Mouse (Mus musculus): ENCODE results near the gene Inpp5b.
"Not testable (repeated sequence)": the region's sequence is repeated elsewhere in the genome, so short reads cannot be mapped to it uniquely, and the experiment has no call there.

The Inpp5b gene

DNA sequence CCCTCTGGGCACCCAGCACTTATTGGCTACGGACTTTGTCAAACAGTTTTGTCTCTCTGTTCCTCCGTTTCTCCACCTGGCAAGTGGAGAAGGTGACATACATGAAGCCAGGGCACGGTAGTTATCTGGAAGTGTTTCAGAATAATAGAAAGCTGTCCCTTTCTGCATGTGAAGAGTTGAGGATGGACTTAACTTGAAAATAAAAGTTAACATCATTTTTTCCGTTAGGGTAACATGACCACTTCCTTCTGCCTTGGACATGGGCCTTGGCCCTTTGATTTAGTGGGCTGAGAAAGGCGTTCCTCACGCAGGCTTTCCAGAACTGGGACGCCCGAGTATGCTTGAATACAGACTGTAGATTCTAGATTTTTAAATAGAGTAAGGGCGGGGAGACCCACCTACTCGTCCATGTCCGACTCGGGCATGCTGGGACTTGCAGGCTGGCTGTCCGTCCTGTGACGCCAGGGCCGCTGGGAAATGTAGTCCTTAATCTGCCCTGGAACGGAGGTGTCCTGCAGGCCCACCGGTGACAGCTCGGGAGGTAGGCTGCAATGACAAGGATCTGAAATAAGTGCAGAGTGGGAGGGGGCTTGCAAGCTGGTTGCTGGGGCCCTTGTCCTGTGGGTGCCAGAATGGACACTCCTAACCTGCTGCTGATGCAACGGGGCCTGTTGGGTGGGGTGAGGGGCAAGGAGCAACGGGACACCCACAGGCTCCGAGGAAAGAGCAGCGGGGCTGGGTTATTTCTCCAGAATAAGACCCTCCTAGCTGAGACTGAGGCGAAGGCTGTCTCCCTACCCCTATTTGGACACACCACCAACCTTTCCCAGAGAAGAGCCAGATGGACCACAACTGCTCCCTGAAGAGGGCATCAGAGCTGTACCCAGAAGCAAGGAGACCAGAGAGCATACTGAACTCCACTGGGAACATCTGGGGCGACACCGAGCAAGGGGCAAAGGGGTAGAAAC is at the start of gene Inpp5b:
TSS of gene Inpp5b (plus strand) at position 475 of the 968 bp plus-strand sequence.
- peak; percentile 78 for DNase-seq (ENCODE audit: low spot score)

DNA sequence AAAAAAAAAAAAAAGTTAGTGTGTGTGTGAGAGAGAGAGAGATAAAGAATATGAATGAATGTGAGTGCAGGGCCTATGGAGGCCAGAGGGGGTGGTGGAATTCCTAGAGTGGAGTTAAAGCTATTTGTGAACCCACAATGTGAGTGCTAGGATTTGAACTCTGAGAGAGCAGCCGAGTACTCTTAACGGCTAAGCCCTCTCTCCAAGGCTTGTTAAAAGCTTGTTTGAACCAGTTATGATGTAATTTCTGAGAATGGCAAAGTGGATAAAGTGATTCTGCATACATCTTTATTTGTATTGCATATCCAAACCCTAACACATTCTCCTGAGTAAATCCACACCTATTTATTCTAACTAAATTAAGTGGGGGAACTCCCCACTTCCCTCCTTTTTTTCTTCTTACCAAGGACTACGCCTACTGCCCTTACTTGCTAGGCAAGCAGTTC is 49.2 kb upstream of the Inpp5b start:
- DNase-seq (ENCODE audit: low spot score) = no peak

DNA sequence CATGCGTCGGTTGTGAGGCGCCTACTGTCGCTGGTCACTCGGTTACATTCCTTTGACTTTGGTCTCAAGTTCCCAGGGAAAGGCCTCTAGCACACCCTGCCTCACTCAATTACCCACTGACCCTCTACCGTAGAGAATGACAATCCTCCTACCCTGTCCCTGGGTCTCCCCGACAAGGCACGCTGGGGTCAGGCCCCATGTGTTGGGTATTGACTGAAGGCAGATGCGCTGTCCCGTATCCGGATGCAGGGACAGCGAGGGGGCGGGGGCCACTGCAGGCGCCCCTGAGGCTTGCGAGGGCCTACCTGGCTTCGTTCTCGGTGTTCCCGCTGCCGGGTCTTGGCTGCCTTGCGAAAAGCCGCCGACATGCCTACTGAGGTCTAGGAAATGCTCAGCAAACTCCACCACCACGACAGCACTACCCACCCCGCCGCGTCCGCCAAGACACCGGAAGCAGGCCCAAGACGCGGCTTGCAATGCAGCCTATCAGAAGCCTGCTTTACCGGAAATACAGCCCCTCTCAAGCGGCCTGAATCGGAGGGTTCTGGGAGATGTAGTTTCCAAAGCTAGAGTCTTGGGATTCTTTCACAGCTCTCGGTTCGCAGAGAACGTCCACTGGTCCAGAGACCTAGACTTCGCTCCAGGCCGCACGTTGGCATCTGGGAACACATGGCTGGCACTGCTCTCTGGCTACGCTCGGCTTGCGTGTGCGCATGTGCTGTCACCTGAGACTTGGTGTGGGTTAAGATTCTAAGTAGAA is 48.3 kb upstream of the Inpp5b start, which contains the start of gene Utp11:
TSS of gene Utp11 (minus strand) at position 466 of the 760 bp plus-strand sequence.
- peak; percentile 78 for DNase-seq (ENCODE audit: low spot score)

DNA sequence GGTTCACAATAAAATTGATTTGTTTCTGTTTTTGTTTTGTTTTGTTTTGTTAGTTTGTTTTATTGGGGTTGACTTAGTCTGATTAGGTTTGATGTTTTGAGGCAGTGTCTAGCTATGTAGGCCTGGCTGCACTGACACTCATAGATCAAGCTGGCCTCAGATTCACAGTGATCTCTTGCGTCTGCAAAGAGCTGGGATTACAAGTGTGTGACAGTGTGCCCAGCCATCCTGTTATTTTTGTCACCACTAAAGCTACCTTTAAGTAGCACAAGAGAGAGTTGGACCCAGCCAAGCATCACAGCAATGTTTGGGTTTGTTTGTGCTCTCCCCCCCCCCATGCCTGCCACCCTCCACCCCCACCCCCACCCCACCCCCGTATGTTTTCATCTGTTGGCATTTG is 47.1 kb upstream of the Inpp5b start:
- DNase-seq (ENCODE audit: low spot score) = no peak

DNA sequence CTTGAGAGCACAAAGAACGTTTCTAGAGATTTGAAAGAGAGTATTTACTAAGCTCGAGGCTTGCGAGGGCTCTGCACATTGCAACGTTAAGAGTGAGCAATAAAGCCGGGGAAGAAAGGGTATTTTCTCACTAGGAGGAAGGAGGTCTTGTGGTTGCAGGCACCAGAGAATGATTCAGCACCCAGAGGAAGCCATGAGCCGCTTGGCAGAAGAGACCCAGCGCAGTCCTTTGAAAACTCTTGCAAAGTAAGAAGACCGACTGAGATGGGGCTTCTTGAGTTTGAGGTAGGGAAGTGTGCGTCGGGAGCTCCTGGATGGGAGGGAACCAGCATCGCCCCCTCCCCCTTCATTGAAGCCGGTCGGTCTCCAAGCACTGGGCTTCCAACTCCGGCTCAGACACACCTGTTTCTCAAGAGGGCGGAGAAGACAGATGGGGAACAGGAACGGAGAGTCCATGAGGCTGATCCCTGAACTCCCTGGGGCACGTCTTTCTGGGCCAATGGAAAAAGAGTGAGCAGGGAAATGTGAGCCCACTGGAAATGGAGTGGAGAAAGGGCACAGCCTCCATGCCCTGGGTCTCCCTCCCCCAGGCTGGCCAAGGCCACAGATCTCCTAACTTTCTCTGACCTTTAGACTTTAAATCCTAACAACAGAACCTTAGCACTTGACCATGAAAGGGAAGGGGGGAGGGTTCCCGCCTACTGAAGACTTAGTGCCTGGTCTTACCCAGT is 45.7 kb upstream of the Inpp5b start:
- no peak for DNase-seq (ENCODE audit: low spot score)

- no peak for DNase-seq (ENCODE audit: low spot score)
Measured at GRCm38 (mm10) chr4:124699791-124700190, 41.9 kb upstream of the Inpp5b start.

GRCm38 (mm10) chr4:124700248-124700971 is 41.2 kb upstream of the Inpp5b start, which contains the start of gene Fhl3:
Gene Fhl3 (plus strand): TSS chr4:124700701.
- DNase-seq (ENCODE audit: low spot score) = peak; percentile 69

DNA sequence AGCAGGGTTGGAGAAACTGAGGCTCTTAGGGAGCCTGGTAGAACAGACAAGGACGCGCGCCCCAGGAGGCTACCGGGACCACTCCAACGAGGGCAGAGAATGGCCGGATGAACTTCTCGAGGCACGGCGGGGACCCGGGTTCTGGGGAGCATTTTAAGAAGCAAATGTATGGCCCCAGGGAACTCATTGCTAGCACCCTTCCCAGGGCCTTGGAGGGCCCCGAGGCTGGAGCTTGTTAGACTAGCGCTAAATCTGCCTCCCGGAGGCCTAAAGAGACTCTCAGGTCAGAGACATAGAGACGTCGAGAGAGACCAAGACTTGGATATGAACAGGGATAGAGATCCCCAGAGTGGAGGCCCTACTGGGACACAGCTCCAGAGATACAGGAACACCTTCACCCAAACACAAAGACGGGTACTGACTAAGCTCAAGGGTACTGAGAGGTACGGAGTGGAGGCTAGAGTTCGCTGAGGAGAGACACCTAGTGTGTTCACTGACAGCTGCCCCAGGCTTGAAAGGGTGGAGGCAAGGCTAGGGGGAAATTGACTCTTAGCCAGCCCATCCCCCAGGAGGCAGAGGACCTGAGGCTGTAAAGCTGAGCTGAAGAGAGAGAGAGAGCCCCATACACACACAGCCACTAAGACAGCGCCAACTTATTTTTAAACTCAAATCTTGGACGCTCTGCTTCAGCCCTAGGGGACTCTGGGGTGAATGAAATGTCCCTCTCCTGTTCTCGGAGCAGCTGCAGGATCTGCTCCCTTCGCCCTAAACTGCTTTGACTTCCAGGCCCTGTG is 40.4 kb upstream of the Inpp5b start:
- no peak for DNase-seq (ENCODE audit: low spot score)

DNA sequence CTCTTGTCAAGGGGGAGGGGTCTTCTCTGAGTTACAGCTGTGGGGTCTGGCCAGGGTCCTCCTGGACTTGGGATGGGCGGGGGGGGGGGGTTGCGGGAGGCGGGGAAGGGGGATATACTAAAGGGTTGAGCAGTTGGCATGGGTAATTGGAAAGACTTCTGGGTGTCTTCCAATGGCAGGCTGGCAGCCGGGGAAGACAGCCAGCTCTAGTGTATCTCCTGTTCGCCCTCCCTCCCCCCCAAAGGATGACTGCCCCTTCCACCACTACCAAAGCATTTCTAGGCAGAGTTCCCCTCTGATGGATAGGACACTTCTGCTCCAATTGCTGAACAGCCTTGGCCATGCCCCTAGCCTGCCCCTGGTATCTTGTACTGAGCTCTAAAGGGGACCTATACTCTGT is 39.7 kb upstream of the Inpp5b start:
- no peak for DNase-seq (ENCODE audit: low spot score)

DNA sequence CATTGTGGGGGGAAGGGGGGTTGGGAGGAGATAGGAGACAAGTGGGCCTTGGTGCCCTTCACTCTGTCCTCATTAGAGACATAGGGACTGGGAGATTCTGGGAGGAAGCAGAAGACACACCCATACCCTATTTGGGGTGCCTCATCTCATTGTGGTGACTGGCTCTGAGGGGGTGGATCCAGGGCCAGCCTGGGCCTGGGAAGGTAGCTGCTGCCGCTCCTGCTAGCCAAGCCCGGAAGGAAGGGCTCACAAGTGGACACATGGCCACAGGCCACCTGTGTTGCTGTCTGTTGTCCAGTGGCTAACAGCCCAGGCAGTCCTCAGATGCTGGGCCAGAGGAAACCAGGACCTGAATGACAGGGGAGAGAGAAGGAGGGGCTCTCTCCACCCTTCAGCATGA is 38.2 kb upstream of the Inpp5b start:
- DNase-seq (ENCODE audit: low spot score) = no peak

DNA sequence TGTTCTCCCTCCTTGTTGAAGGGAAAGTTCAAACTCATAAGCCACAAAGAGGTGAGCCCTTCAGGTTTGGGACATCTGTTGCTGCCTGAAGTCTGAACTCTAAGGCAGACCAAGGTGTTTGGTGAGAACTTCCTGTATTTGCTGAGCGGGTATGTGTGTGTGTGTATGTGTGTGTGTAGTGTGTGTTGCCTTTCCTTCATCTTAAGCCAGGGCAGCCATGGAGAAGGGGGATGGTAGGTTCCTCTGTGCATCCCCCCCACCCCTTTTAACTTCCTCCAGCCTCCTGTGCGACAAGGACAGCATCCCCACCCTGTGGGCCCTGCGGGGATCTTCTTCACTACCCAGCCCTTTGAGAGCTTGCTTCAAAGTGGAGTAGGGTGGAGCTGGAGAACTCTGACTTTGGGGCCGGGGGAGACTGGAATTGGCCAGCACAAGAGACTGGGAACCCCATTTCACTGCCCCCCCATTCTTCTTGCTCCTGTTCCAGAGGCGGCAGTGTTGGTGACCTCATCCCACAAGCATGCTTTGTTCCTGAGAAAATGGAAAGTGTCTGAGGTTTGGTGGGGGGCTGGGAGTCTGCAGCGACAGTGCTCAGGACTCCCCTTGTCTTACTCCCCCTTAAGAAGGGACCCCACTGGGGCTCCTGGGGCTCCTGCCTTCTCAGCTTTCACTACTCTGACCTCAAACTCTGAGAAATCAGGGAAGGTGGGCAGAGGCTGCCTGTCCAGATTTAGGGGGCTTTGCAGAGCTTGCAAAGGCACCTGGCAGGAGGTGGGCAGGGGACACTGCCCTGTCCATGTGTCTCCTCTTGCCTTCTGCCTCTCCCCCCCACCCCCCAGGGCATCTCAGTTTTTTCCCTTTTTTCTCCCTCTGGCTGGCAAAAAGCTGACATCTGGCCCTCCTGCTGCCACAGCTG is 37.5 kb upstream of the Inpp5b start:
- DNase-seq (ENCODE audit: low spot score) = no peak

- DNase-seq (ENCODE audit: low spot score) = no peak
Measured at GRCm38 (mm10) chr4:124704797-124705474, 36.7 kb upstream of the Inpp5b start.

DNA sequence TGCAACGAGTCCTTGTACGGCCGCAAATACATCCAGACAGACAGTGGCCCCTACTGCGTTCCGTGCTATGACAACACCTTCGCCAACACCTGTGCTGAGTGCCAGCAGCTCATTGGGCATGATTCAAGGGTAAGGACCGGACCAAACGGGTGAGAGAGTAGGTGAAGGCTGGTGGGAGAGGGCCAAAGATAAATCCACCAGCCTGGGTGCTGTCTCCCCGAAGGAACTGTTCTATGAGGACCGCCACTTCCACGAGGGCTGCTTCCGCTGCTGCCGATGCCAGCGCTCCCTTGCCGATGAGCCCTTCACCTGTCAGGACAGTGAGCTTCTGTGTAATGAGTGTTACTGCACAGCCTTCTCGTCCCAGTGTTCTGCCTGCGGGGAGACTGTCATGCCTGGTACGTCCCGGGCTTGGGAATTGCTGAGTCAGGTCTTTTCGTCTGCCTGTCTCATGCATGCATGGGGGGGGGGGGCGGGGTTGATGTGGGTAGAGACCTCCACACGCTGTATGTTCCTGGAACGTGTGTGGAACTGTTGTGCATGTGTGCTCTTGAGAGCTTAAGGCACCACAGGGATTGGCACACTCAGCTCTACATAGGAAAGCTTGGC is 35.9 kb upstream of the Inpp5b start:
- no peak for DNase-seq (ENCODE audit: low spot score)

- DNase-seq (ENCODE audit: low spot score) = not testable (repeated sequence)
Measured at GRCm38 (mm10) chr4:124707381-124708199, 34.1 kb upstream of the Inpp5b start.

- DNase-seq (ENCODE audit: low spot score) = not testable (repeated sequence)
Measured at GRCm38 (mm10) chr4:124708200-124708517, 33.5 kb upstream of the Inpp5b start.

DNA sequence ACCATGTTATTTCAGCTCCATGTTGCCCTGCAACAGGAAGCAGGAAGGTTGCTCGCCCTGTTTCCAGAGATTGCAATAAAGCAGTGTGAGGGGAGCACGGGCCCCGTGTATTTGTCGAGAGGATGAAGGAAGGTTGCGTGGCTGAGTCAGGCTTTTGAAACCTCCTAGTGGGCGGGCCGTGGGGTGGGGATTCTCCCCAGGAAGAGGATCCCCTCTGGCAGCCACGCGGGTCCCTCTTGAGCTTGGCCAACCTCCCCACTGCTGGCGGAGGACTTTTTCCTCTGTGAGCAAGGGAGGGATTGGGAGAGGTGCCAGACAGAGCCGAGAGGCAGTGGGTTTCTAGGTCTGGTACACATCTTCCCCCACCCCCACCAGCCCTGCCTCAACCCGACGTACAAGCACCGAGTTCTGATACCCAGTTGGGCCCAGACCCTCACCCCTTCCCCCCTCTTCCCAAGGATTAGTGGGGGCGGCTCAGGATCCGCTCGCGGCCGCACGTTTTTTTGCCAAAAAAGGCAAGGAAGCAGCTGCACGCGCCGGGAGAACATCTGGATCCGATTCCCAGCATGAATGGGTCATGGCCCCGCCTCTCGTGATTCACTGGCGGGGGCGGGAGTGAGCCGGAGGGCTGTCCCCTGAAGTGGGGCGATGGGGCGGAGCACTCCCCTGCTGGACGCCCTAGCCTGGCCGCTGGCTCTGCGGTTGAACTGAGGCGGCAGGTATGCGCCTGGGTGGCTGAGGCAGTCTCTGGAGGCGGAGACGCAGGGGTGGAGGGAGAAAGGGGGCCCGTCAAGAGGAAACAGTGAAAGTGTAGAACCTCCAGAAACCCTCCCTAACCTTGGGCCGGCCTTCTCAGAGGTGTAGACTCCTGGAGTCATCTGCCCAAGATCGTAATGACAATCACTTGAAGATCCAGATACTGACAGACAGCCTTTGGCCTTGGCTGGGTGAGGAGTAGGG is 32.9 kb upstream of the Inpp5b start:
- peak; percentile 90 for DNase-seq (ENCODE audit: low spot score)

Measured in ovary, postnatal 36 days (tissue).